Mouse (Mus musculus) left cerebral cortex, postnatal 25 days (tissue): ENCODE results near the gene Gm21874. TPM values are rescaled to one million over a fixed set of nuclear protein-coding genes. Genes with fewer than 3 reads are reported as not detected.
"Not testable (repeated sequence)": the region's sequence is repeated elsewhere in the genome, so short reads cannot be mapped to it uniquely, and the experiment has no call there.

Source experiments
- DNase-seq, 2 experiments: peaks; one replicate each; pipeline ENCODE4 v3.0.0; 2022; ENCODE audit warnings: low spot score in 2 of 2, mixed read lengths in 1 of 2
- intact Hi-C: fragments of 180-260 bp; cut with DNase I; formaldehyde crosslinking; loops from one replicate; pipeline ENCODE4 v1.15.1; 2025
- total RNA-seq, 2 experiments: library from RNA; stranded (reverse); gene quantifications; 2 replicates each; pipeline ENCODE4 v1.2.3; 2021

The Gm21874 gene
- not detected for total RNA-seq

DNA sequence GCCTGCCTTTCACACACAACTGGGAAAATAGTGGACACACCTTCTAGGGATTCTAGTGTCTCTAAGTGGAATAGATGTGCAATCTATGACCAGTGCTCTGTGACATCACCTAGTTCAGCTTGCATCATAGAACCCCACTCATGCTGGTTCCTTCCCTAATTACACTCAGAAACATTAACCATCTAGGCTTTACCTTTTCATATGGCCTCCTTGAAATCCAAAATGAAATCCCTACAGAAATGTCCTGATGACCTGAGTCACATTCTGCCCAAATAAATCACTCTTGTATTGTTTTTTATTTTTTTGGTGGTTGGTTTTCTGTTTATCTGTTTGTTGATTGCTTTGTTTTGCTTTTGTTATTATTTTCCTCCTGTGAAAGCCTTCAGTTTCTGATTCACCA lies at the start of gene Gm21874:
Gene Gm21874 (minus strand): TSS at position 101 of the 400 bp plus-strand sequence.
- DNase-seq, intact Hi-C loops: not testable (repeated sequence)

Other genes with a start within 250 kb of the Gm21874 start
- gene Gm21721, start 214.0 kb downstream of the Gm21874 start, total RNA-seq = not detected
- gene Gm21812, start 69.0 kb downstream of the Gm21874 start, total RNA-seq = not detected